Mouse (Mus musculus) cortical plate, adult 2 months (tissue): ENCODE results near the gene Abcb8.

ENCODE experiments used
- CTCF ChIP-seq: fragments of 200-500 bp; IDR thresholded peaks from 2 replicates; pipeline ENCODE4 v1.5.1; 2011; ENCODE audit warnings: mild to moderate bottlenecking, control low read depth, low read length; ENCODE audit not compliant: insufficient read depth; ENCODE audit errors: extremely low read depth
- POLR2A ChIP-seq: fragments of 200-500 bp; IDR thresholded peaks from 2 replicates; pipeline ENCODE4 v1.6.1; 2011; ENCODE audit warnings: mild to moderate bottlenecking, low read length, control low read depth; ENCODE audit not compliant: insufficient read depth; ENCODE audit errors: extremely low read depth

DNA sequence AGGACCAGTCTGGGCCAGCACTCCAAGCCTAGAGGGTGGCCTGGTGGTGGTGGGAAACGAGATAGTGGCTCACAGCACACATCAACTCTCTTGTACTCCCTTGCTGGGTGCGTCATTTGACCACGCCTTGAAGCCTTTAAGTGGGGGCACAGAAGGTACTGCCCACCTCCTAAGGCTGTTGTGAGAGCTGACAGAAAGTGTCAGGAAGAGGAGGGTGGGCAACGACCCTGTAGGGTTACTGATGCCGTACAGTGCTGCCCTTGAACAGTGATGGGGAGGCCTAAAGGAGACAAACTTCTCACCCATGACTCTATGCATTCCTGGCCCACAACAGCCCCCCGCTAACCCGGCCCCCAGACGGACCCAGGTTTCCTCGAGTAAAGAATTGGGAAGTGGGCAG, 27.0 kb upstream of the Abcb8 start:
- no peak for TF ChIP-seq CTCF
- TF ChIP-seq POLR2A: no peak
